Mouse (Mus musculus): ENCODE data around the gene Pitpnm2. TPM values are rescaled to one million over a fixed set of nuclear protein-coding genes. Genes with fewer than 3 reads are reported as not detected.
"Not testable (repeated sequence)": the region's sequence is repeated elsewhere in the genome, so short reads cannot be mapped to it uniquely, and the experiment has no call there.

Gene Pitpnm2
- total RNA-seq, 1 experiment from 2014 or later = 51.8 TPM

GRCm38 (mm10) chr5:124221037-124221735 is 28.4 kb downstream of the Pitpnm2 start:
- DNase-seq = peak; percentile 87

- DNase-seq = no peak
These were observed 29.0 kb downstream of the Pitpnm2 start for GRCm38 (mm10) chr5:124220551-124220950.

GRCm38 (mm10) chr5:124219431-124219830 is 30.1 kb downstream of the Pitpnm2 start:
- DNase-seq = no peak

GRCm38 (mm10) chr5:124218986-124219385 is 30.6 kb downstream of the Pitpnm2 start:
- no peak for DNase-seq

- no peak for DNase-seq
These were observed 31.9 kb downstream of the Pitpnm2 start for GRCm38 (mm10) chr5:124217566-124218249.

- not testable (repeated sequence) for DNase-seq
These were observed 32.5 kb downstream of the Pitpnm2 start for GRCm38 (mm10) chr5:124217092-124217491.

GRCm38 (mm10) chr5:124216403-124216802 is 33.2 kb downstream of the Pitpnm2 start:
- DNase-seq = no peak

- no peak for DNase-seq
These were observed 33.9 kb downstream of the Pitpnm2 start for GRCm38 (mm10) chr5:124215647-124216046.

- no peak for DNase-seq
These were observed 34.9 kb downstream of the Pitpnm2 start for GRCm38 (mm10) chr5:124214516-124215145.

GRCm38 (mm10) chr5:124213588-124214469 is 35.7 kb downstream of the Pitpnm2 start:
- DNase-seq = peak; percentile 78

GRCm38 (mm10) chr5:124211669-124212068 is 37.9 kb downstream of the Pitpnm2 start:
- DNase-seq = no peak

- DNase-seq = peak; percentile 88
These were observed 38.3 kb downstream of the Pitpnm2 start for GRCm38 (mm10) chr5:124211234-124211633.

- peak; percentile 70 for DNase-seq
These were observed 39.1 kb downstream of the Pitpnm2 start for GRCm38 (mm10) chr5:124210281-124211016.

- DNase-seq = no peak
These were observed 39.7 kb downstream of the Pitpnm2 start for GRCm38 (mm10) chr5:124209850-124210249.

GRCm38 (mm10) chr5:124208030-124208429 is 41.5 kb downstream of the Pitpnm2 start:
- DNase-seq = peak; percentile 44

- peak; percentile 70 for DNase-seq
These were observed 43.0 kb downstream of the Pitpnm2 start for GRCm38 (mm10) chr5:124206481-124207038.

GRCm38 (mm10) chr5:124205809-124206380 is 43.7 kb downstream of the Pitpnm2 start:
- no peak for DNase-seq

GRCm38 (mm10) chr5:124205211-124205610 is 44.3 kb downstream of the Pitpnm2 start:
- no peak for DNase-seq

GRCm38 (mm10) chr5:124204127-124204794 is 45.3 kb downstream of the Pitpnm2 start:
- no peak for DNase-seq

- DNase-seq = no peak
These were observed 46.3 kb downstream of the Pitpnm2 start for GRCm38 (mm10) chr5:124203251-124203650.

All from adrenal gland, postnatal 14 days (tissue).